Mouse (Mus musculus): ENCODE measurements around the gene Pomgnt1. TPM values are rescaled to one million over a fixed set of nuclear protein-coding genes. Genes with fewer than 3 reads are reported as not detected.

Gene Pomgnt1
- polyA plus RNA-seq, 1 experiment from 2014 or later, result 54.8 TPM

DNA sequence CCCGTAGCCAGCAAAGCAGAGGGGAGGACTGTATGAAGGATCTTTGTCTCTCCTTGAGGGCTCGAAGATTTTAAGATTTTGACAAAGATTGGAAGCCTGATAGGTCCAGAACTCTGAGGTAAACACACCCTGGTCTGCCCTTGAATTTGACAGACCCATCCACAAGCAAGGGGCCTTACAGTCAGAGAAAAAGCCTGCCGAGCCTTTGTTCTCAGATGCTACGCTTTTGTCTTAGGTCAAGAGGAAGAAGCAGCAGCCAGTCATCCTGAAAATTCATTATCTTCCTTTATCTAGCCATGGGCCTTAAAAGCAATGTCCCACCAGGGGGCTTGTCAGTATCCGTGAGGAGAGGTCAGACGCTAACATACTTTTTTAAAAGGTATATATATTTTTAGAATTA is 4.3 kb downstream of the Pomgnt1 start:
- no peaks in the 10 kb centered on the region for H3K36me3 ChIP-seq (ENCODE audit: control insufficient read depth, insufficient read depth, low read length)
- peaks cover 6% of the 10 kb centered on the region for H3K4me1 ChIP-seq (ENCODE audit: control insufficient read depth, insufficient read depth, low read length)
- no peaks in the 10 kb centered on the region for H3K27me3 ChIP-seq (replicated peaks; ENCODE audit: control insufficient read depth, insufficient read depth, low read length)
- no peak overlapping the region for H3K9ac ChIP-seq (ENCODE audit: low read length)
- no peak for DNase-seq (ENCODE audit: low spot score)
- no peak overlapping the region for H3K4me3 ChIP-seq (ENCODE audit: low read depth, low read length)
- WGBS, result 77% methylated on average over 6 of the region's 6 CpGs
- no peak for ATAC-seq
- H3K9me3 ChIP-seq (replicated peaks; ENCODE audit: control insufficient read depth, low read length), result no peaks in the 10 kb centered on the region
- H3K4me2 ChIP-seq (ENCODE audit: low read length), result no peak overlapping the region
- no peak overlapping the region for H3K27ac ChIP-seq (ENCODE audit: low read depth, low read length)

DNA sequence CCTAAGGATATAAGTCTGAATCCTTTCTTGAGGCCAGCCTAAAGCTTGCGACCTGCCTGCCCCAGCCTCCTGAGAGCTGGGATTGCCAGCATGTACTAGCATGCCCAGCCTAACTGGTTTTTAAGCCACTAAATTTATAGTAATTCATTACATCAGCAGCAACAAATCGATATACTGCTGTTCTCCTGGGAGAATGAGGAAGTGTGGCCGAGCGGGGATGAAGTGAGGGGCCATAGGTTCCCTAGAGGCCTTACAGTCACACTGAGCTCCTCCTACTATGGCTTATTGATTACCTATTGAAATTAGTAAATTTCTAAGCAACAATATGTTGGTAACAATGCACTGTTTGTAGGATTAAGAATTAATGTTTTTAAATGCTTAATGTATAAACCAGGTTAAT is 9.5 kb downstream of the Pomgnt1 start:
- Histone ChIP-seq H3K27ac (ENCODE audit: low read depth, low read length) (no peak overlapping the region), H3K27me3 (replicated peaks; ENCODE audit: control insufficient read depth, insufficient read depth, low read length) (no peaks in the 10 kb centered on the region), H3K36me3 (ENCODE audit: control insufficient read depth, insufficient read depth, low read length) (no peaks in the 10 kb centered on the region), H3K4me1 (ENCODE audit: control insufficient read depth, insufficient read depth, low read length) (no peaks in the 10 kb centered on the region), H3K4me2 (ENCODE audit: low read length) (no peak overlapping the region), H3K4me3 (ENCODE audit: low read depth, low read length) (no peak overlapping the region), H3K9me3 (replicated peaks; ENCODE audit: control insufficient read depth, low read length) (no peaks in the 10 kb centered on the region), H3K9ac (ENCODE audit: low read length) (no peak overlapping the region)
- WGBS, result 94% methylated on average over 4 of the region's 4 CpGs
- no peak for DNase-seq (ENCODE audit: low spot score)
- ATAC-seq, result no peak

- Histone ChIP-seq H3K9ac (ENCODE audit: low read length) (no peak overlapping the region), H3K27ac (ENCODE audit: low read depth, low read length) (no peak overlapping the region), H3K4me1 (ENCODE audit: control insufficient read depth, insufficient read depth, low read length) (no peaks in the 10 kb centered on the region), H3K27me3 (replicated peaks; ENCODE audit: control insufficient read depth, insufficient read depth, low read length) (no peaks in the 10 kb centered on the region), H3K4me2 (ENCODE audit: low read length) (no peak overlapping the region), H3K36me3 (ENCODE audit: control insufficient read depth, insufficient read depth, low read length) (no peaks in the 10 kb centered on the region), H3K4me3 (ENCODE audit: low read depth, low read length) (no peak overlapping the region), H3K9me3 (replicated peaks; ENCODE audit: control insufficient read depth, low read length) (no peaks in the 10 kb centered on the region)
- ATAC-seq (no peak), DNase-seq (ENCODE audit: low spot score) (peak; percentile 83)
- 32% methylated on average over 2 of the region's 2 CpGs for WGBS
These were observed 11.3 kb downstream of the Pomgnt1 start for GRCm38 (mm10) chr4:116134990-116135389.

DNA sequence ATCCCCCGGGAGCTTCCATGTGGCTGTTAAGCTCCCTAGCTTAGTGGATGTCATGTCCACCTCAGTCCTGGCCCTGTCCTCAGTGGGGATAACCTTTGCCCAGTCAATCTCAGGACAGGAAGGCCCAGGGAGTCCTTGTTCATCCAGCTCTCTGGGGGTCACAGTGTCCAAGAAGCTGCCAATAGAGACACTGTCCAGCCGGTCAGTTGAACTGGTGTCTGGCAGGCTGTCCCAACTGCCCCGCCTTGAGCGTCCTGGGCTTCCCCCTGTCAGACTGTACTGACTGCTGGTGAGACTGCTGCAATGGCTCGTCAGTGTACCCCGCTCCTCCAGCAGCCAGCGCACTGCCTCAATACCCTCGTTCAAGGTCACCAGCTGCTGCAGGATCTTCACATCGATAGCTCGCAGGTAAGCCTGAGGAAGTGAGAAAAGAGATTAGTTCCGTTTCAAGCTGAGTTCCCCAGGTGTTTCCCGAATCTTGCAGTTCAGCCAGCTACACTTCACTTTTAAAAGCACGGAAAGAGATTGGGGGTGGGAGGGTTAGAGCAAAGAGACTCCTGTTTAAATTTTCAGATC is 13.9 kb downstream of the Pomgnt1 start:
- no peak overlapping the region for H3K4me2 ChIP-seq (ENCODE audit: low read length)
- WGBS, result 48% methylated on average over 13 of the region's 13 CpGs
- no peak for DNase-seq (ENCODE audit: low spot score)

DNA sequence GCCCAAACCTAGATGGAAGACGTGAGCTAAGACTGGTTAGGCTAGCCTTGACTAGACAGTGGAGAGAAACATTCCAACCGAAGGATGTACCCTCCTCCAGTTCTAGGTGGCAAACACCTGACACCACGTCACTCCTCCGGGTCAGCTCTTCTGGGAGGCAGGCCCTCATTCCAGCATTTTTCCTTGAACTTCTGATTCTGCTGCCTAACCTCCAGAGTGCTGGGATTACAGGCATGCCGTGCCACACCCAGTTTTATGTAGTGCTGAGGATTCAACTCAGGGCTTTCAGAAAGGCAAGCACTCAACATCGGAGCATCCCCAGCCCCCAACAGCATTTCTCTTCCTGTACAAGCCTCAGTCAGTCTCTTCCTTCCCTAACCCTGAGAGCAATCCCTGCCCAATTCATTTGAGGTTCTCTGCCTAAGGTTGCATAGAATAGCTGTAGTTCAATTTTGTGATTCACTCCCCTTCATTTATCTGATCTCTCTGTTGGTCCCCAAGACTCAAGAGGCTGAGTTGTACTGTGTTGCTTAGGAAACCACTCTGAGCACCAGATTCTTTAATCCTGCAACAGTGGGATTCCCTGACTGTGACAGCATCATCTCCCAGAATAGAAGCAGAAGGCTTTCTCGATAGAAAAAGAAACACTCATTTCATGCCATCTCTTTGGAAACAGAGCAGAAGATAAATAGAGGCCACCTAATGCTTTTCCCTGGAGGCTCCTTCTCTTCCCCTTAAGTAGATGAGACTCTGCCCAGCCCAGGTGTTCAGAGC is 17.3 kb downstream of the Pomgnt1 start:
- Histone ChIP-seq H3K9me3 (replicated peaks; ENCODE audit: control insufficient read depth, low read length) (no peaks in the 10 kb centered on the region), H3K4me2 (ENCODE audit: low read length) (no peak overlapping the region), H3K27me3 (replicated peaks; ENCODE audit: control insufficient read depth, insufficient read depth, low read length) (peaks cover 5% of the 10 kb centered on the region; the same call in 1 of the 2 replicates), H3K4me3 (ENCODE audit: low read depth, low read length) (no peak overlapping the region), H3K36me3 (ENCODE audit: control insufficient read depth, insufficient read depth, low read length) (no peaks in the 10 kb centered on the region), H3K4me1 (ENCODE audit: control insufficient read depth, insufficient read depth, low read length) (peaks cover 9% of the 10 kb centered on the region; the same call in 1 of the 2 replicates), H3K9ac (ENCODE audit: low read length) (no peak overlapping the region), H3K27ac (ENCODE audit: low read depth, low read length) (no peak overlapping the region)
- WGBS, result 84% methylated on average over 7 of the region's 7 CpGs
- DNase-seq (ENCODE audit: low spot score) (no peak), ATAC-seq (no peak)

More for the DNA sequence above, 13.9 kb downstream of the Pomgnt1 start:
- ATAC-seq, result no peak
- Histone ChIP-seq H3K9ac (ENCODE audit: low read length) (no peak overlapping the region), H3K4me1 (ENCODE audit: control insufficient read depth, insufficient read depth, low read length) (no peaks in the 10 kb centered on the region), H3K36me3 (ENCODE audit: control insufficient read depth, insufficient read depth, low read length) (no peaks in the 10 kb centered on the region), H3K27me3 (replicated peaks; ENCODE audit: control insufficient read depth, insufficient read depth, low read length) (no peaks in the 10 kb centered on the region), H3K4me3 (ENCODE audit: low read depth, low read length) (no peak overlapping the region), H3K9me3 (replicated peaks; ENCODE audit: control insufficient read depth, low read length) (no peaks in the 10 kb centered on the region), H3K27ac (ENCODE audit: low read depth, low read length) (no peak overlapping the region)

GRCm38 (mm10) chr4:116141736-116142135 is 18.1 kb downstream of the Pomgnt1 start:
- DNase-seq (ENCODE audit: low spot score), result no peak
- H3K27me3 ChIP-seq (replicated peaks; ENCODE audit: control insufficient read depth, insufficient read depth, low read length), result peaks cover 5% of the 10 kb centered on the region; the same call in 1 of the 2 replicates
- no peak for ATAC-seq
- no peak overlapping the region for H3K4me2 ChIP-seq (ENCODE audit: low read length)
- no peak overlapping the region for H3K9ac ChIP-seq (ENCODE audit: low read length)
- no peak overlapping the region for H3K4me3 ChIP-seq (ENCODE audit: low read depth, low read length)
- H3K27ac ChIP-seq (ENCODE audit: low read depth, low read length), result no peak overlapping the region
- no peaks in the 10 kb centered on the region for H3K36me3 ChIP-seq (ENCODE audit: control insufficient read depth, insufficient read depth, low read length)
- 73% methylated on average over 1 of the region's 1 CpGs for WGBS
- no peaks in the 10 kb centered on the region for H3K9me3 ChIP-seq (replicated peaks; ENCODE audit: control insufficient read depth, low read length)
- H3K4me1 ChIP-seq (ENCODE audit: control insufficient read depth, insufficient read depth, low read length), result peaks cover 9% of the 10 kb centered on the region; the same call in 1 of the 2 replicates

DNA sequence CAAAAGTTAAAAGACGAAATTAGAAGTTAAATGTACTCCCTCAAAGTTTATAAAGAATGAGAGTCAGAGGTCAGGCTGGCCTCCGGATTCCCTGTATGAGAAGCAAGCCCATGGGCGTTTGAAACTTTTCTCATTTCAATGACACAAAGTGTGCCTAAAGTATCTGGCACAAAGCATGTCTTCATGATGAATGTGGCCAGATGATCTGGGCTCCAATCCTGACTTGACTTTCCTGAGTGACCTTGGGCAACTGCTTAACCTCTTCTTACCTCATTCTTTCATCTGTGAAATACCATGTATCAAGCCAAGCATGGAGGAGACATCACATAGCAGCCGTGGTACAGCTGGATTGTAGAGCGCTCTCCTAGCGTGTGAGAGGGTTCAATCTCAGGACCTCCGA is 18.6 kb downstream of the Pomgnt1 start:
- WGBS, result 83% methylated on average over 7 of the region's 7 CpGs
- Histone ChIP-seq H3K4me3 (ENCODE audit: low read depth, low read length) (no peak overlapping the region), H3K9ac (ENCODE audit: low read length) (no peak overlapping the region), H3K4me1 (ENCODE audit: control insufficient read depth, insufficient read depth, low read length) (peaks cover 9% of the 10 kb centered on the region; the same call in 1 of the 2 replicates), H3K9me3 (replicated peaks; ENCODE audit: control insufficient read depth, low read length) (no peaks in the 10 kb centered on the region), H3K36me3 (ENCODE audit: control insufficient read depth, insufficient read depth, low read length) (no peaks in the 10 kb centered on the region), H3K27ac (ENCODE audit: low read depth, low read length) (no peak overlapping the region), H3K4me2 (ENCODE audit: low read length) (no peak overlapping the region), H3K27me3 (replicated peaks; ENCODE audit: control insufficient read depth, insufficient read depth, low read length) (peaks cover 5% of the 10 kb centered on the region; the same call in 1 of the 2 replicates)
- DNase-seq (ENCODE audit: low spot score), result no peak
- ATAC-seq, result no peak

DNA sequence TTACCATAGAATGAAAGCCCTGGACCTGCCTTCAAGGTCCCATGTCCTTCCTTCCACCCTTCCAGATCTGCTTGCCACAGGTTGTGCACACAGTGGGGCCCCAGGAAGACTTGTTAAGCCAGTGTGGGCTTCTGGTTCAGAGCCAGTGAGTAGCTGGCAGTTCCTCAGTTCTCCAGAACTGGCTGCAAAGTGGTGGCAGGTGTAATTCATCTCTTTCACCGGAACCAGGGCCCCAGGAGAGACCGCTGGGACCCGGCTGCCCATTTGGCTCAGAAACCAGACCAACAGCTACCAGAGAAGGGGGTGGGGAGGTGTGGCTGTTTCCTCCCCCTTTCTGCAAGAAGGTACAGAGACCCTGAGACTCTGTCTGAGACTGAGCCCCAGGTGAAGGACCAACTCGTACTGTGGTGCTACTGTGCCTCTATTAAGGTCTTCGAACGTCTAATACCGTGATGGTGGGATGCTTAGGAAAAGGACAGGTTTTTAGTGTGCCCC is 19.7 kb downstream of the Pomgnt1 start:
- Histone ChIP-seq H3K4me2 (ENCODE audit: low read length) (peak overlapping the region; percentile 95), H3K4me1 (ENCODE audit: control insufficient read depth, insufficient read depth, low read length) (peaks cover 9% of the 10 kb centered on the region; the same call in 1 of the 2 replicates), H3K4me3 (ENCODE audit: low read depth, low read length) (peak overlapping the region; percentile 64; the same call in 1 of the 2 replicates), H3K27me3 (replicated peaks; ENCODE audit: control insufficient read depth, insufficient read depth, low read length) (peaks cover 5% of the 10 kb centered on the region; the same call in 1 of the 2 replicates), H3K36me3 (ENCODE audit: control insufficient read depth, insufficient read depth, low read length) (no peaks in the 10 kb centered on the region), H3K27ac (ENCODE audit: low read depth, low read length) (no peak overlapping the region), H3K9me3 (replicated peaks; ENCODE audit: control insufficient read depth, low read length) (no peaks in the 10 kb centered on the region), H3K9ac (ENCODE audit: low read length) (no peak overlapping the region)
- ATAC-seq, result 0 out of 2 replicates have a peak, but pooled peaks have one; percentile 13
- WGBS, result 7% methylated on average over 7 of the region's 7 CpGs
- DNase-seq (ENCODE audit: low spot score), result no peak
